Mouse (Mus musculus): Measurements from ENCODE around the gene Taok3.

The Taok3 gene

GRCm38 (mm10) chr5:117117241-117117640 is 2.7 kb upstream of the Taok3 start:
- in situ Hi-C loops (cut with MboI, MseI) = no loop called here

DNA sequence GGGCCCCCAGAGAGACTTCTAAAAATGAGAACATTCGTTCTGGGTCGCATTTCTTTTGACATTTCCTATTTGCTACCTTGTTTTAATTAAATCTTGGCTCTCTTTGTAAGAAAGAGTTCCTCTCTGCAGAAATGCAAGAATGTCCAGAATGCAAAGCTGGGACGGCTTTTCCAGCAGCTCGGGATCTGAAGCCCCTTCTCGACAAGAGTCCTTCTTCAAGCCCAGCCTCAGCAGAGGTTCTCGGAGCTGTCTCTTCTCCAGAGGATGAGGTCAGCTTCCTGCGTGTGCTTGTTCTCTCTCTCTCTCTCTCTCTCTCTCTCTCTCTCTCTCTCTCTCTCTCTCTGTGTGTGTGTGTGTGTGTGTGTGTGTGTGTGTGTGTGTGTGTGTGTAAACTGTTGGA is 2.2 kb upstream of the Taok3 start:
- in situ Hi-C loops (cut with MboI, MseI) = no loop called here

DNA sequence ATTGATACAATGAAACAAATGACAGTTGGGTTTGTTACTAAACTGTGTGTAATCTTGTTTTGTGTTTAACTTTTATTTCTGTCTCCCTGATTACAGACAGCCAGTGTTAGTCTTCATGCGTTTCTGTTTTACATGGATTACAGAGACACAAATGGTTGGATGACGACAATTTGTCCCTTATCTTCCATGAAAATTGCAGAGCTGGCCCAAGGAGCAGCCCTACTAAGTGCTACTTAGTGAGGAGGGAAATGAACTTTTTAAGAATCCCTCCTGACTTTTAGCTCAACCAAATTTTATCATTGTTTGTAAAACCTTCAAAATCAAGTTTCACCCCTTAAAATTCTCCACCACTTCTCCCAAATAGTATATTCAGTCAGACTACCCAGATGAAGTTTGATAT is 1.7 kb upstream of the Taok3 start:
- in situ Hi-C loops (cut with MboI, MseI) = no loop called here

DNA sequence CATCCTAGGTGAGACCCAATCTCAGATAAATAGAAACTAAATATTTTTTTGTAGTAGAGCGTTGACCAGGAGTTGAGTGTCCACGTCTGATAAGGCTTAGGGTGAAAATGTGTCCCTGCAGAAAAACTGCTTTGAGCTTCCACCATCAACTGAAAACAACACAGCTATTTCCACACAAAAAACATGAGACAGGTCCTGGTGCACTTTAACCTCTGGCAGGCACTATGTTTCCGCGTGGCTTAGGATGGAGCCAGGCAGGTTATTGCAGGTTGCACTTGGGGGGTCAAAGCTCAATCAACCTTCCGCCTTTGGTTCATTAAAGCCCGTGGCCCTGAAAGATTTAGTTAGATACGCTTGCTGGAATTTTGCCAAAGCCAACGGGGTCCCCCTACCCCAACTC is 1.1 kb upstream of the Taok3 start:
- in situ Hi-C loops (cut with MboI, MseI) = no loop called here

GRCm38 (mm10) chr5:117120489-117121466 is 849 bp downstream of the Taok3 start:
- in situ Hi-C loops (cut with MboI, MseI) = no loop called here

GRCm38 (mm10) chr5:117121657-117122056 is 1.7 kb downstream of the Taok3 start:
- in situ Hi-C loops (cut with MboI, MseI) = no loop called here

GRCm38 (mm10) chr5:117123102-117123501 is 3.2 kb downstream of the Taok3 start:
- in situ Hi-C loops (cut with MboI, MseI) = no loop called here

GRCm38 (mm10) chr5:117123840-117124239 is 3.9 kb downstream of the Taok3 start:
- in situ Hi-C loops (cut with MboI, MseI) = no loop called here

- in situ Hi-C loops (cut with MboI, MseI) = no loop called here
These were observed 5.8 kb downstream of the Taok3 start for GRCm38 (mm10) chr5:117125482-117126346.

- in situ Hi-C loops (cut with MboI, MseI) = no loop called here
These were observed 7.1 kb downstream of the Taok3 start for GRCm38 (mm10) chr5:117127051-117127450.

GRCm38 (mm10) chr5:117130726-117131125 is 10.8 kb downstream of the Taok3 start:
- in situ Hi-C loops (cut with MboI, MseI) = no loop called here

DNA sequence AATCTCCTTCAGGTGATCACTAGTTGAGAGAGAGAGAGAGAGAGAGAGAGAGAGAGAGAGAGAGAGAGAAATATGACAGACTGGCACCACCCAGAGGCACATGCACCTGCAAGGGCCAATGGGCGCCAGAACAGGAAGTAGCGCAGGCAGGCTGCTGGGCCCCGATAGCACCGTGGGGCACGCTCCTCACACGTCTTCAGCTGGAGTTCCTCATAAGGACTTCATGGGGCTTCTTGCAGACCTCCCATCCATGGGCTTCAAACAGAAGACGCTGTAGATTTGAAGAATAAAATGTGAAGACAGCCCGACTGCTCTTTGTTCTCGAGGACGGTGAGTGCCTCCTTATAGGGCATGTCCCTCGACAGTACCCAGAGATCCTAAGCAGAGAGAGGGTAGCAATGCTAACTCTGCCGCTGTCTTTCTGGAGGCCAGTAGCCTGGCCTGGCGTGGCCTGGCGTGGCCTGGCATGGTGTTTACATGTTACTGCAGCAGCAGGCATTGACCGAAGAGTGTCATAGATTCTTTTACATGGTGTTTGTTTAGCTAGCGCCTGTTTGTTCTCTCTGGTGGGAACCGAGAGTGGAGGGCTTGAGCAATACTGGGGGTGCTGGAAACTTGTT is 13.6 kb downstream of the Taok3 start:
- in situ Hi-C loops (cut with MboI, MseI) = no loop called here

DNA sequence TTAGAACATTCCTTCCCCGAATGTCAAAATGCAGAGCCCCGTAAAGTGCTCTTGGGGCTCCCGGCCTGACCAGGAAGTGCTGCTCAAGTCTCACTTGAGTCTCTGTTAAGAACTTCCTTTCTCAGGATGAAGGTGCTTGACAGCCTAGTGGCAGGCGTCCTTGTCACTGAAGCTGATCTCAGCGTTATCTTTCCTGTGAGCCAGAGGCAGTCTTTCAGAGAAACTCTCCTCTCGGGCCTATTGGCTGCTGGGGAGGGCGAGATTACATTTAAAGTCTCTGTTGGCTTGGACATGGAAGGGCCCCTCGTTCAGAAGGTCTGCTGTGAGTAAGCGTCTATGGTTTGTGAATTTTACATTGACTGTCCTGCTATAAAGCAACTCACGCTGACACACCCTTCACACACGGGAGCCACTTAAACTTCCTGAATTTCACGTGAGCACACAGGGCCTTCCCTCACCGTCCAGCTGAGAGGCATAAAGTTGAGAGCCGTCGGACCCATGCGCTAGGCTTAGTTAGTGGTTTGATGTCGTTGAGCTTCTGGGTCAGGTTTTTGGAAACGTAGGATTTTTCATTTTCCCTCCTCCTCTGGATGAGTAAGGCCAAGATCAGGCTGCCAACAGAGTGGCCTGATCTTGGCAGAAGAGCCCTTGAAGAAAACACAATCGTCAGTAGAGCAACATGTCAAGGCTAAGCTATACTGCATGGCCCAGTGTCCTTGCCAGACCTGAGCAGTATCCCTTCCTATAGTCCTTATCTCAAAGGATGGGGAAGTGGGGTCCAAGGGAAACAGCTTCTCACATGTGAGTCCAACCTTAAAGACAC is 14.3 kb downstream of the Taok3 start:
- in situ Hi-C loops (cut with MboI, MseI) = no loop called here

DNA sequence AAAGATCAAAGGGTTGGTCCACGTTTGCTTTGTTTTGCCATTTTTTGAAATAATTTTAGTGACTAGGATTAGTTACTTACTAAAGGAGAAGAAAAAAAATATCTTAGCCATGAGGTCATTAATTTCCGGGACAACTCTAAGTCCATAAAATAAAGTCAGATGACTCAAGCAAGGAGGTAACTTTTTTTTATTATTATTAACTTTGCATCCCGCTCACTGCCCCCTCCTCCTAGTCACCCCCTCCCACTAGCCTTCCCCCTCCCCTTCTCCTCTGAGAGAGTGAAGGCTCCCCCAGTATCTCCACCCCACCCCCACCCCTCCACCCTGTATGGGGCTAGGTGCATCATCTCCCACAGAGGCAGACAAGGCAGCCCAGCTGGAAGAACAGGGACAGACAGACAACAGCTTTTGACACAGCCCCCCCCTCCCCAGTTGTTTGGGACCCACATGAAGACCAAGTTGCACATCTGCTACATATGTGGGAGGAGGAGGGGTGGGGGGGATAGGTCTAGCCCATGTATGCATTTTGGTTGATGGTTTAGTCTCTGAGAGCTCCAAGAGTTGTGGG is 15.0 kb downstream of the Taok3 start:
- in situ Hi-C loops (cut with MboI, MseI) = no loop called here

DNA sequence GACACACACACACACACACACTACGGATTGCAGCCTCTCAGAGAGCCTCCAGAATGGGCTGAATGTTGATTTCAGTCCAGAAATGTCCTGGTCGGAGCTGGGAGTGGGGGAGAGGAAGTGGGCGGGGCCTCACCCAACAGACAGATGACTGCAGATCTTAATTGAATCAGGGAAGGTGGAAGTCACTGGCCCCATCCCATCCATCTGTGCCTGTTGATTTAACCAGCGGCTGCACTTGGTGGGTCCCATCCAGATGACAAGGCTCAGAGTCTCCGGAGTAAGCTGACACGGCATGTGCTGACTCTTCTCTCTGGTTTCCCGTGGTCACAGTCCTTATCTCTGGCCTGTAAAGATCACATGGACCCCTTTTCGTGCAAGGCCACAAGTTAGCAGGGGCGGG is 15.9 kb downstream of the Taok3 start:
- in situ Hi-C loops (cut with MboI, MseI) = no loop called here

- in situ Hi-C loops (cut with MboI, MseI) = no loop called here
These were observed 16.6 kb downstream of the Taok3 start for GRCm38 (mm10) chr5:117136570-117136969.

- in situ Hi-C loops (cut with MboI, MseI) = no loop called here
These were observed 17.1 kb downstream of the Taok3 start for GRCm38 (mm10) chr5:117137011-117137410.

GRCm38 (mm10) chr5:117137594-117137993 is 17.7 kb downstream of the Taok3 start:
- in situ Hi-C loops (cut with MboI, MseI) = no loop called here

DNA sequence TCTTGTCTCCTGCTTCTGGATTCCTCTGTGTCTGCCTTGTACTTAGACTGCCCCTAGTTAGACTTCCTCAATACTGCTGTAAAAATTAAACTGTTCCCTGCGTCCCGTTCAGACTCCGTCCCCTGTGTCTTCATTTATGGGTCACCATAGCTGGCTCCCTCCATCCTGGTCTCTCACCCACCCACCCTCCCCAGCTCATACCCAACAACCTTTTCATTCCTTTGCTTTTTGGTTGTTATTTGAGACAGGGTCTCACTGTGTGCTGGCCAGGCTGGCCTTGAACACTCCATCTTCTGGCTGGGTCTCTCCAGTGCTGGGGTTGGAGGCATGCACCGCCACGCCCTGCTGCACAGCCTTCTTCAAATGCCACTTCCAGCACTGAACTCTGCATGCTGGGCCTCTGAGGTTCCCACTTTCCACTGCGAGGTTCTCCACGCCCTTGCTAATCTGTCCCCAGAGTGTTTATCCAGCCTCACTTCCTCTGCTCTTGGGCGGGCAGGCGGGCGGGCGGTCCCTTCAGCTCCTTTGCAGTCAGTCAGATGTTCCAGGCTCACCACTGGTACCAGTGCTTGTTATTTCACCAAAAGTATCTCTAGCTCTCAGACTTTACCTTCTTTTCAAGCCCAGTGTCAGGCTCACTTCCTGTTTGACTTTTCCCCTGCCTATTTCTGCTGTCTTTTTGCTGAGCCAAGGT is 18.5 kb downstream of the Taok3 start:
- in situ Hi-C loops (cut with MboI, MseI) = no loop called here

DNA sequence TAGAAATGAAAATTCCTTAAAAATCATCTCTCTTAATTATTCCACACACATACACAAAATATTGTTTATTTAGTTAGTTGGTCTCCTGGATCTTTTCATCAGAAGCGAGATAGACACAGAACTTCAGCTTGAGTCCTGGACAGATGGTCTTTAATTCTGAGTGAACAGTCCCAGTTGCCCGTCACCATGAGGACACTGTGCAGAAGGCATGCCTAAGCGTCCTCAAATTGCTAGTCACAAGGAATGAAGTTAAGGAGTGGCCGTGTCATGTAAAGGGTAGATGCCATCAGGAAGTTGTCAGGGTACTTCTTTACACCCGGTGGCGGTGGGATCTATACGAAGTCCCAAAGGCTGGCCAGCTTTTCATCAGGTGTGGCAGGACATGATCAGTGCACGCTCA is 19.9 kb downstream of the Taok3 start:
- in situ Hi-C loops (cut with MboI, MseI) = no loop called here
